In genomic region chr2:77885036-77885435, GRCm38 (mm10) we compare ENCODE assay signal across 18 mouse cellular contexts.
DNase-seq lines count a peak whose midpoint lies in the region; ATAC-seq lines count a peak whose summit lies in the region.
"Had no signal": no experiment of that assay in that cellular context is flagged by ENCODE, and none has a peak within 500 bp of the region (broad histone marks: within the 10 kb centered on the region; RNA-seq: fewer than 3 reads in every experiment).

No protein-coding gene starts in this region.

- no peak overlapping the region for H3K9ac ChIP-seq in limb, embryonic 11.5 days (ENCODE audit: low read length)
- H3K9ac ChIP-seq: embryonic facial prominence, embryonic 12.5 days; forebrain, embryonic 13.5 days; forebrain, embryonic 15.5 days; forebrain, postnatal 0 days had no signal

- no peak for ATAC-seq in limb, embryonic 11.5 days (ENCODE audit: insufficient number of reproducible peaks, low FRiP score, low TSS enrichment, low read depth)
- ATAC-seq: forebrain, embryonic 13.5 days; forebrain, embryonic 15.5 days; forebrain, postnatal 0 days had no signal

- WGBS in limb, embryonic 11.5 days = 94% methylated on average over 6 of the region's 6 CpGs
- WGBS in limb, embryonic 10.5 days = 96% methylated on average over 6 of the region's 6 CpGs

- no peaks in the 10 kb centered on the region for H3K9me3 ChIP-seq in limb, embryonic 11.5 days (ENCODE audit: control insufficient read depth, low read length)
- H3K9me3 ChIP-seq in limb, embryonic 10.5 days (replicated peaks) = no peaks in the 10 kb centered on the region
- H3K9me3 ChIP-seq: embryonic facial prominence, embryonic 10.5 days; embryonic facial prominence, embryonic 12.5 days; forebrain, embryonic 15.5 days had no signal

- peak; percentile 9 for DNase-seq in limb, embryonic 11.5 days (ENCODE audit: low spot score)
- DNase-seq in limb, embryonic 10.5 days (ENCODE audit: low spot score) = no peak
- DNase-seq in 3T3-L1 (ENCODE audit: low read depth, low spot score) = peak; percentile 78
- DNase-seq in mesoderm, embryonic 11.5 days (ENCODE audit: low read depth, low spot score) = peak; percentile 19
- no peak for DNase-seq in testis, postnatal 10 days (ENCODE audit: low spot score)
- DNase-seq: adrenal gland, adult 8-10 months; adrenal gland, postnatal 14 days; adrenal gland, postnatal 36 days; cerebellum, adult 11-12 months; cerebellum, adult 2 months; cerebellum, adult 9-10 months; cerebellum, postnatal 10 days; cerebellum, postnatal 25 days; forebrain, postnatal 0 days had no signal

- H3K4me2 ChIP-seq in limb, embryonic 11.5 days (ENCODE audit: low read depth, severe bottlenecking) = no peak overlapping the region
- H3K4me2 ChIP-seq: embryonic facial prominence, embryonic 12.5 days; forebrain, embryonic 13.5 days; forebrain, embryonic 15.5 days had no signal

- H3K27ac ChIP-seq in limb, embryonic 11.5 days (replicated peaks; ENCODE audit: low read depth, low read length) = no peak overlapping the region
- H3K27ac ChIP-seq in limb, embryonic 10.5 days = no peak overlapping the region
- H3K27ac ChIP-seq: embryonic facial prominence, embryonic 10.5 days; embryonic facial prominence, embryonic 12.5 days; forebrain, embryonic 13.5 days; forebrain, embryonic 15.5 days had no signal

- no peaks in the 10 kb centered on the region for H3K27me3 ChIP-seq in limb, embryonic 11.5 days (ENCODE audit: control insufficient read depth, insufficient read depth, low read length)
- H3K27me3 ChIP-seq in limb, embryonic 10.5 days (ENCODE audit: low read depth, poor library complexity, severe bottlenecking) = no peaks in the 10 kb centered on the region
- H3K27me3 ChIP-seq: embryonic facial prominence, embryonic 12.5 days; forebrain, embryonic 13.5 days; forebrain, embryonic 15.5 days had no signal

- no peaks in the 10 kb centered on the region for H3K4me1 ChIP-seq in limb, embryonic 11.5 days (ENCODE audit: control insufficient read depth, insufficient read depth, low read length)
- H3K4me1 ChIP-seq in limb, embryonic 10.5 days = no peaks in the 10 kb centered on the region
- H3K4me1 ChIP-seq: embryonic facial prominence, embryonic 12.5 days; forebrain, embryonic 13.5 days; forebrain, embryonic 15.5 days had no signal

- H3K36me3 ChIP-seq in limb, embryonic 11.5 days (ENCODE audit: control insufficient read depth, insufficient read depth, low read length) = no peaks in the 10 kb centered on the region
- no peaks in the 10 kb centered on the region for H3K36me3 ChIP-seq in limb, embryonic 10.5 days
- H3K36me3 ChIP-seq: embryonic facial prominence, embryonic 10.5 days; embryonic facial prominence, embryonic 12.5 days; forebrain, embryonic 15.5 days had no signal

- no peak overlapping the region for H3K4me3 ChIP-seq in limb, embryonic 11.5 days (ENCODE audit: low read depth, low read length)
- H3K4me3 ChIP-seq in limb, embryonic 10.5 days = no peak overlapping the region
- H3K4me3 ChIP-seq: embryonic facial prominence, embryonic 10.5 days; embryonic facial prominence, embryonic 12.5 days; forebrain, embryonic 13.5 days; forebrain, embryonic 15.5 days had no signal

Comparison
In these comparisons a context has a peak if more than half of its experiments do, and no peak if none do; other contexts are left out.
1. DNase-seq: peak in limb, embryonic 11.5 days (single experiment), 3T3-L1 (single experiment) and mesoderm, embryonic 11.5 days (single experiment); none in limb, embryonic 10.5 days (single experiment) and testis, postnatal 10 days (single experiment).